Mouse (Mus musculus): Measurements from ENCODE around the gene Olfr522. TPM values are rescaled to one million over a fixed set of nuclear protein-coding genes. Genes with fewer than 3 reads are reported as not detected.

Olfr522 gene
- not detected in 2 replicates for total RNA-seq (2014; fragmentation: Nextera tagmentation)
- not detected in 2 replicates for total RNA-seq (2017)

DNA sequence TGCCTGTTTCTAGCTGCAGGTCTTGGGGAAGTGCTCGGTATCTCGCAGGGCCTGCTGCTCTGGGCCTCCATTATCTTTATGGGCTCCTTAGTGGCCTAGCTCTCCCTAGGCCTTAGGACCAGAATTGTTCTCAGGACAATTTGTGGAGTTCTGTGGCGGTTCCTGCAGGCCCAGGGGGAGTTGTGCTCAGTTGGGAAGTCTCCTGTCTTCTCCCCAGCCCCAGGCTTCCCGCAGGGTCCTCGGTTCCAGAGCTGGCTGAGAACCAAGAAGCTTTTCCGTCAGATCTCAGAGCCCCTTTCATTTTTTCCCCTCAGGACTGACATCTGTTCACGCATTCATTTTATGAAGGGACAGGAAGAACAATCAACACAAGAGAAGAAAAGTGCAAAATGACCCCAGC is at the start of gene Olfr522:
Gene Olfr522 (minus strand): TSS at position 101 of the 400 bp plus-strand sequence.
- ATAC-seq (replicated peaks; ENCODE audit: poor library complexity, severe bottlenecking): no peak

DNA sequence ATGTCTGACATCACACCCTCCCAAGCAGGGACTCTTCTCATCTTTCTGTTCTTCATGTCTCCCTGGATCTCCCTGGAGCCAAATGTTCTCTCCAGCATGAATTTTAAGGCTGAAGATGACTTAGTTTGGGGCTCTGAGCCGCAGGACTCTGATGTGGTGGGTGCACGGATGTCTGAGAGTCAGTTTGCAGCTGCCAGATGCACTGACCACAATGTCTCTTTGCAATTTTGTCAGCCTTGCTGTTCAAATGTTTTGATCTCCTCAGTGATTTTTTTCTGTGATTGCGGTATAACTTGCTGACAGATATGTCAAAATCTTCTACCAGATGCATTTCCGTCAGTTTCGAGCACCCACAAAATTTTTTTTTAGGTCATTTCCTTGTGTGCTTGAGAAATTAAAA is 49.3 kb upstream of the Olfr522 start:
- ATAC-seq (replicated peaks; ENCODE audit: poor library complexity, severe bottlenecking): no peak

DNA sequence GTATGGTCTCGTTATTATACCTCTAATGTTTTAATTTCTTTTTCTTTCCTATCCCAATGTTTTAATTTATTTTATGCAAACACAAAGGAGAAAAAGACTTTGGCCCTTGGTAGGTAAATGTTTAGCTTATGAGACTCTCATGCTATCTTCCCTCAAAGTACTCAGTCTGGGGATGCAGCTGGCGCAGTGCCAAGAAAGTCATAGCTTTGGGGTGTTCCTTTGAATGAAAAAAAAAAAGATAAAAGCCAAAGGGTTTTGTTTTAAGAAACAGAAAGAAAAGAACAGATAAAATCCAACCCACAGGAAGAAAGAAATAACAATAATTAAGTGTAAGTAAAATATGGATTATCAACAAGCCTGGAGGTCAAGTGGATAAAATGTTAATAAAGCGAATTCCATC is 44.1 kb upstream of the Olfr522 start:
- ATAC-seq (replicated peaks; ENCODE audit: poor library complexity, severe bottlenecking): no peak

DNA sequence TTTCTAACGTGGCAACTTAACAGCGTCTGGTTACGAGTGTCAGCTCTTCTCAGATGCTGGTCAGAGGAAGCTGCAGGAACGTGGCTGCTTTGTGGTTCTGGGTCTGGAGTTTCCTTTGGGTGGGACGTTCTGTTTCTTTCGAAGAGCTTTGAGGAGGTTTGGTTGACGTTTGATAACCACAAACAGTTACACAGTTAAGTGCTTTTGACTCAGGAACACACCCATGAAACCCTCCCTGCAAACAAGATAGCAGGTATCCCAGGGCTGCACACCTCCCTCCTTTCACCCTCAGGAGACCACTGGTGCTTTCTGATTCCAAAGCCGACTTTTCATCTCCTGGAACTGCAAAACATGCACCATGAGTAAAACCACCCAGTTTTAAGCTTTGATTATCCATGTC is 43.6 kb upstream of the Olfr522 start:
- no peak for ATAC-seq (replicated peaks; ENCODE audit: poor library complexity, severe bottlenecking)

DNA sequence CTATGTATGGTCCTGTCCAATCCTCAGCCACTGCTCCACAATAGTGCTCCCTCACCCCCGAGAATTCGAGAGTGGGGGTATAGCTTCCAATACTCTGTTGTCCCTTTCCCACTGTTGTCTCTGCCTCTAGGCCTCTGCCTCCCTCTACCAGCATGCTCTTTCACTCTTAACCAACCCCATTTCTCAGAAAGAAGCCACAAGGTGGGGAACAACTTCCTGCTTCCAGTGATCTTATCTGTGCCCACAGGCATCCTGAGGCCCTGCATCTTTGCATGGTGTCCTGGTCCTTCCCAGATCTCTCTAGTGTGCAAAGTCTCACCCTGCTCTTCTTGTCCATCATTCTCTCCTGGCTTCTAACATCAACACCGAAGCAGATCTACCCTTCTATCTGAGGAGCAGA is 42.3 kb upstream of the Olfr522 start:
- 0 out of 2 replicates have a peak, but pooled peaks have one; percentile 17 for ATAC-seq (replicated peaks; ENCODE audit: poor library complexity, severe bottlenecking)

DNA sequence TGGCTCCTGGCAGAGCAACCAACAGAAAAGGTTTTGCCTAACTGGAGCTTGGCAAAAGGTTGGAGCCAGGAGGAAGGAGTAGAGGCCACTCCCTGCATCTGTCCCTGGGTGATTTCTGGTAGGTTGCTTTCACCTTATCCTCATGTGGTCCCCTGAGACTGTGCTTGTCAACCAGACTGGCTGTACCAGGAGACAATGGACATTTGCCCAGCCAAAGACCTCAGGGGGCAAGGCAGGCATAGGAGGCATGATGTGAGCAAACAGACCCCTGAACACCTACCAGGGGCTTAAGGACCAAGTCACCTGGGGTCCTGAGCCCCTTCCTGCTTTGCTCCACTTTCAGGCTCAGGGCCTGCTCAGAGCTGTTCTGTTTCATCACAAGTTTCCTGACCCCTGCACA is 41.3 kb upstream of the Olfr522 start, which contains the start of gene Olfr524:
Gene Olfr524 (minus strand): TSS at position 101 of the 400 bp plus-strand sequence.
- ATAC-seq (replicated peaks; ENCODE audit: poor library complexity, severe bottlenecking): no peak

DNA sequence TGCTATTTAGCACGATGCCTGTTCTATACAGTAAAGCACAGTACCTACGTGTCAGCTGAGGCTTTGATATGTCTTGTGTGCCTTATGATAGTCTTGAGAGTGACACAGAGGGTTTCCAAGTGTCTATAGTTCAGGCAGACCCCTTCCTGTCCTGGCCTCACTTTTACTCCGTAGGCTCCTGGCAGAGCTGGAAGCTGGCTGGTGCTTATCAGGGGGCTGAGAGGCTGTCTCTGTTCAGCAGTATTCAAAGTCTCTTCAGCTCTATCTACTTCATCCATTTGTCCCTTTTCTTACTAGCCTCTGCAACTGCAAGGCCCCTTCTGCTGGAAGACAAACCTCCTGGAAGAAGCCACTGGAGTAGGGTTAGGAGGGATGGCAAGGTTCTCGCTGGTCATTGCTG is 36.5 kb upstream of the Olfr522 start:
- no peak for ATAC-seq (replicated peaks; ENCODE audit: poor library complexity, severe bottlenecking)

DNA sequence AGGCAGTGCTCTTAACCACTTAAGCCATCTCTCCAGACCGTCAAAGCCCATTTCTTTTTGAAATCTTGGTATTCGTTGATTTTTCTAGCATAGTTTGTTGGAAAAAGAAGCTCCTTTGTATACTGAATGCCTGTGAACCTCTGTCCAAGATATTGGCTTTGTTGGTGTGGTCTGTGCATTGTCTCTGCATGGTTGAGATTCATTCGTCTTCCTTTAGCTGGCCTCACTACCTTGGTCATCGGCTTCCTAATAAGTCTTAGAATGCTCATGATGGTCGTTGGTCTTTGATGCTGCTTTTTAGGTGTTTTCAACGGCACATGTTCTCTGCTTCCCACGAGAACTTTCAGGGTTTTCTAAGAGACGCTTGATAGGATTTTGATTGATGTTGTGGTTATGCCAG is 31.4 kb upstream of the Olfr522 start:
- no peak for ATAC-seq (replicated peaks; ENCODE audit: poor library complexity, severe bottlenecking)

DNA sequence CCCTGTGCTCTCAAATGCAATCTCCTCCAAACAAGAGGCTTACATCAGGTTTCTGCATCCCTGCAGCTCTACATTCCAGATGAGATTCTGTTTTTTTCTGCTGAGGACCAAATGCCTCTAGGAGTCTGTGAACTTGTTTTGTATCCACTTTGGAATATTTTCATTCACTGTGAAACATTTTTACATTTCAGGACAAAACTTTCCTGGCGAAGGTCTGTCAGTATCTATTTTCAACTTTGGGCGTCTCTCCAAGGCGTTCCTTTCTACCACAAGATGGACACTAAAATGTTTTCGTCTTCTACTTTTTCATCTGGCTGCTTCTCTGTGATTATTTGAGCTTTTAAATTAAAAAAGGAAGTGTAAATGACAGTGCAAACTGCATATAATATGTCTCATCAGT is 29.5 kb upstream of the Olfr522 start:
- no peak for ATAC-seq (replicated peaks; ENCODE audit: poor library complexity, severe bottlenecking)

DNA sequence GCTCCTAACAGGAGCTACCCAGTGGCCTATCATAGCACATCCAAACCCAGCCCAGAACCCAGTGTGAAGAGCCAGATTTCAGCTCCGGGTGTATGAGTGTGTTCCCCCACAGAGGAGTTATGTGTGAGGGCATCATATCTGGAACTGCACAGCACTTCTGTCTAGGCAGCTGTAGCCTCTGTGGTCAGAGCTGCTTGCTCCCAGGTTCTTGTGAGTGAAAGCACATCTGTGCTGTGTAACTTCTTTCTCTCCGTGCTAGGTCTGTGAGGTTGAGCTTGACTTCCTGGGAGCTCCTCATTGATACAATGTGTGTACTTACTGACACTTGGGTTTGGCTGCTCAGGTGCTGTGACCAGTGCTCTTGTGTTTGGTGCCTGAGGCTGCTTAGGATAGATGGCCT is 28.3 kb upstream of the Olfr522 start:
- ATAC-seq (replicated peaks; ENCODE audit: poor library complexity, severe bottlenecking): no peak

DNA sequence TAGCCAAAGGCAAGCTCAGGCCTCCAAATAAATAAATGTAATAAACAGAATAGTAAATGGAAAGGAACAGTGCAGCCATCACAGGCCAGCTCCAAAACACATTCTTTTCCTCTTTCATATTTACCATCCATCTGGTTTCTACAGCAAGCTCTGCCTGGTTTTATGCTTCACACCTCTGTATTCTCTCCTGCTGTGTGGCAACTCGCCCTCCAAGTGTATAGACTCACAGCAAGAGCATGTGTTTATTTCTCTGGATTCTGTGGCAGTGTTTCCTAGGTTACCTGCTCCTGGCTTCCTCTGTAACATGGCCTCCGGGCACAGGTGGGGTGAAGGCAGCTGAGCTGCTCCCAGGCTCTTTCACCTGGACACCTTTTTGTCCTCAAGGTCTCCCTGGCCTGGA is 27.9 kb upstream of the Olfr522 start:
- no peak for ATAC-seq (replicated peaks; ENCODE audit: poor library complexity, severe bottlenecking)

DNA sequence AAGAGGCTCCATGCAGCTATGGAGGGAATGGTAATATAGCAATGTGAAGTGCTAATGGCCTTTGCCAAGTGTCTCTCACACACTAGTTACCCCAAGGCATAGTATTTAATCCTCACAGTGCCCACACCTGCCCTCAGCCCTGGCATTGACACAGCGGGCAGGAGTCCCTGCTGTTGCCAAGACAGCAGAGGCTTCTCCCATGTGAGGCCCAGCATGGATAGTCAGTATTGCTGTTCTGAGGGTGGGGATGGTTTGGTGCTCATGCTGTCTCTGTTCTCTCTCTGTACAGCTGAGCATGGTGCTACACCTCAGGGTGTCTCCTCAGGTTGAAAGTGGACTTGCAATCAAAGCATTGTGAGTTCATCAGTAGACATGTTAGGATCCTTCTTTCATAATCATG is 25.9 kb upstream of the Olfr522 start:
- no peak for ATAC-seq (replicated peaks; ENCODE audit: poor library complexity, severe bottlenecking)

DNA sequence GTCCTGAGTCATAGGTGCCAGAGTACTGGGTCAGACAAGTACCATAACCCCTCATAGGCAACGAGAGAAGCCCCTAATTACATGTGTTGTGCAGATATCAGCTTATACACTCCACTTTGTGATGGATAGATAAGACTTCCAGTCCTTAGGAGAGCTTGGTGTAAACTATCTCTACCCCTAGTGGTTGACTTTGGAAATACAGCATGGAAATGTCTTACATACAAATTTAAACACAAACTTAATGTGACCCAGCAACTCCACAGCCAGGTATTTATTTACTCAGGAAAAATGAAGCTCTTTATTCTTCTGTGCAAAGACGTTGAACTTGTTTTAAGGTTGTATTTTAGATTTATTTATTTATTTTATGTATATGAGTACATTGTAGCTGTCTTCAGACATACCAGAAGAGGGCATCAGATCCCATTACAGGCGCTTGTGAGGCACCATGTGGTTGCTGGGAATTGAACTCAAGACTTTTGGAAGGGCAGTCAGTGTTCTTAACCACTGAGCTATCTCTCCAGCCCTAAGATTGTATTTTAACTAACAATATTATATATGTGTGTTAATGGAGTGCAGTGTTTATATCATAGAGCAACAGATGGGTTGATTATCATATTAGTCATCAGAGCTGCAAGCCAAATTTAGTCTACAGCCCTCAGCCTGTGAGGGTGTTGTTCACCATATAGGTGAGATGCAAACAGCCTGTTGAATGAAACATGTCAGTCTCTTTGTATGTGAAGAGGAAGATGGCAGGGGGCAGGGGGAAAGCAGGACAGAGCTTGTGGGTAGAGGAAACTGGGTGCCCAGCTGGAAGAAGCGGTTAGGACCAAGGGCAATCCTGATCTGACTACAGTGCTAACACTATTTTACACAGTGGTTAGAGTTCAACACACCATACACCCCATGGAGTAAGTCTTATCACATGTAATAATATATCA is 24.1 kb upstream of the Olfr522 start:
- peak; percentile 40; the same call in 1 of the 2 replicates for ATAC-seq (replicated peaks; ENCODE audit: poor library complexity, severe bottlenecking)

DNA sequence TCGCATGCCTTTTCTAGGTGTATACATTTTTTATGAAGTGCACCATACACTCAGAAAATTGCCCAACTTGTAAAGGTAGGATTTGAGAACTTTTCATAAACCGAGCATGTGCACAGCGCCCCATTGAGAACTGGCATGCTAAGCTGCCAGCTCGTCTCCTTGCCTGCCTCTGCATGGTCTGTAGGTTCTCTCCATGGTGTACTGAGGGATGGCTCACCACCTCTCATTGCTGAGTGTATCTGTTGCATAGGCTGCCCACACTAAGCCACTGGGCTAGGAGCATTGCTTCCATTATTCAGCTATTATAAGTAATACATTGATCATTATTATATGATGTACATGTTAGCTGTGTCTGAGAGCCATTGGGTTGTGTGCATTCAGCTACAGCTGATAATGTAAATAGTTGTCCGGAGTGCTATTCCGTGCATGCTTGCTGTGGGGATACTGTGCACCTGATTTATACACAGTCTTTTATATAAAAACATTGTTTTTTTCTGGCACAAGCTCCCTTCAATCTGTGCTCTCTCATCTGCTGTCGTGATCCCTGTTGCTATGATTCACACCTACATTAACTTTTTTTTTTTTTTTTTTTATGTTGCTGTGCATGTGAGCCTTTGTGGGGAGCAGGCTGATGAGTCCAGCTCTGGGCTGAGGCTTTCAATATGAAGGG is 23.3 kb upstream of the Olfr522 start:
- ATAC-seq (replicated peaks; ENCODE audit: poor library complexity, severe bottlenecking): no peak

DNA sequence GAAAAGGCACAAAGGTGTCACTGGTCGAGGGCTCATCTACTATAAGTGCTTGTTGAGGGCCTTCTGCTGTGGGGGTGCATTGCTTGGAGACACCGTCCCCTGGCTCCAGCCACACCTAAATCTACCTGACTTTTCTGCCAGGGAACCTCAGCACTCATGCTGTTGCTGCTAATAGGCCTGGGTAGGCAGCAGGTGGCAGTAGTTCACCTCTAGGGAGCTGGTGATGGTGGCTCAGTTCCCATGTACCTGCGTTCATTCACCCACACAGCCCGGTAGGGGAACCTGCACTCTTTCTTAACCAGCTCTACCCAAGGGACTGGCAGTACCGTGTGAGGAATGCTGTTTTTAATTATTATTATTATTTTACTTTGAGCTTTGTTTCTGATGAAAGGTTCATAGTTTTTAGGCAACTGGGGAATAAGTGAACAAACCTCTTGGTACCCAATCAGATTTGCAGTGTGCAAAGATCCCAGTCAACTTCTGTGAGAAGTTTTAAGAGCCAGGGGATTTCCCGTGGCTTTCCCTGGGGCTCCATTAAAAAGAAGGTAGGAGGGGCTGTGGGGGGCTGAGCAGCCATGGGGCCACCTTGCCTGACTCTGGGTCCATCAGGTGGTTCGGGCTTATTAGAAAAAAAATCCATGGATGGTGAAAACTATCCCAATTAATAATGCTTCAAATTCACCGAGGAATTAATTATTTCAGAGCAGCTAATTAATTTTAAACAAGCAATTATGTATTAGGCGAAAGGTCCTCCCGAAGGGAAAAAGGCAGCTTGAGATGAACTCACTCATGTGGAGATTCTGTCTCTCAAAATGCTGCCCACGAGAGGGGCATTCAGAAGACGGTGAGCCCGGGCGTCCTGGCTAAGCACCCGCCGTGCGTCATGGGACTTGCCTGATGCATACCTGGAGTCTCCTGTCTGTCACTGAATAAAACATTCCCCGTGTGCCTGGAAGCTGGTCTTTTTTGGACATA is 22.4 kb upstream of the Olfr522 start:
- no peak for ATAC-seq (replicated peaks; ENCODE audit: poor library complexity, severe bottlenecking)

DNA sequence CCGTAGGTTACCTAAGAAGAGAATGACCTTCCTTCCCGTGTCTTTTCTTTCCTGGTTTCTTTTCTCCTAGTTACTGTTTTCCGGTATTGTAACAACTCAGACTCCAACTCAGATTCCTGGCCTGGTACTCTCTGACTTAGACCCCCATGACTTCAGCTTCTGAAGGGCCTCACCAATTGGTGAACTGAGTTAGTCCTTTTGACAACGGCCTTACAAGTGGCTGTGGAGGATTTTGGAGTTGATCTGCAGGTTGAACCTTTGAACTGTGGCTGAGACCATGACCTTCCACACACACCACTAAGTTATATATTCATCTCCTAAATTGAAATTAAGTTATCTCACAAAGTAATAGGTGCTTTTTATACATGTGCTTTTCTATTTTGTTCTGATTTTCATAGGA is 19.6 kb upstream of the Olfr522 start:
- no peak for ATAC-seq (replicated peaks; ENCODE audit: poor library complexity, severe bottlenecking)

DNA sequence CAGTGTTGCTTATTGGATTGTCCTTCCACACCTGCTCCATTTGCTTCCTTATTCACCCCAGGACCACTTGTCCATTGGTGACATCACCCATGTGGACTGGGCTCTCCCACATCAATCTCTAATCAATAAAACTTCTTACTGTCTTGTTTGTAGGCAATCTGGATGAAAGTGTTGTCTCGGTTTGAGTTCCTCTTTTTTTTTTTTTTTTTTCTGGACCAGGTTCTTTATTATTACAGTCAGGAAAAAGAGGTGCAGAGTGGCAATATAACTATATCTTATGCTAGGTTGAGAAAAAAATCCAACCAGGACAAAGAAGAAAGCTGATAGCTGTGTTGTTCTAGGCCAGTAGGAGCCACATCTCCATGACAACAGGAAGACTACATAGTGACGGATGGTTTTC is 16.1 kb upstream of the Olfr522 start:
- no peak for ATAC-seq (replicated peaks; ENCODE audit: poor library complexity, severe bottlenecking)

DNA sequence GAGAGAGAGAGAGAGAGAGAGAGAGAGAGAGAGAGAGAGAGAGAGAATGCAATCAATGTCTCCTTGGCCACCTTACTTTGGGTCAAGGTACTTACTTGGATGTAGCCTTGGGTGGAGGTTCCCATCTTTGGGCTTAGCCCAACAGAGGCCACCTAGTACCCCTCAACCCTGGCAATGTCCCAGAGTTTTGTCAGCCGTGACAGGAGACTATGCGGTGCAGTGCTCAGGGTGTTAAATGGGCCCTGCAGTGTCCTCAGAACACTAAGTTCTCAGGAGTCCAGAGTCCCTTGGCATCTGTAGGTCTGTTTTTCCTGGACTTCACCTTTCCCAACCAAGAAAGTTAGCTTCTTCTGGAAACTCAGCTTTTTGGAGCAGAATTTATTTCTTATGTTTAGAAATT is 14.6 kb upstream of the Olfr522 start:
- ATAC-seq (replicated peaks; ENCODE audit: poor library complexity, severe bottlenecking): no peak

DNA sequence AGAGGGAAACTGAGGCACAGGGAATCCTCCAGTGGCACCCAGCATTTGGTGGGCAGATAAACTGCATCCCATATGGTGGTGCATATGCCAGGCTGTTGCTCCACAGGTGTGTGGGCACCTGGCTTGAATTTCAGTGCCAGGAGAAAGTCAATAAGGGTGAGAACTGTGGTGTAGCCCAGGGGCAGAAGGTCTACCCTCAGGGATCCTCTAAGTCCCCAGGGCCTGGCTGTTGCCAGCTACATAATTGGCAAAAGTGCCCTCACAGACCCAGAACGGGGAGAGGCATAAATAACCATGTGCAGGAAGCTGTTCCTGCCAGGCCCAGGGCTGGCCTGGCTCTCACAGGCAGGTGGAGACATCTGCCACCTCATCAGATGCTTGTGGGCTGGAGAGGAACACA is 8.4 kb upstream of the Olfr522 start, which contains the start of gene Olfr523:
Gene Olfr523 (plus strand): TSS at position 282 of the 400 bp plus-strand sequence.
- no peak for ATAC-seq (replicated peaks; ENCODE audit: poor library complexity, severe bottlenecking)

DNA sequence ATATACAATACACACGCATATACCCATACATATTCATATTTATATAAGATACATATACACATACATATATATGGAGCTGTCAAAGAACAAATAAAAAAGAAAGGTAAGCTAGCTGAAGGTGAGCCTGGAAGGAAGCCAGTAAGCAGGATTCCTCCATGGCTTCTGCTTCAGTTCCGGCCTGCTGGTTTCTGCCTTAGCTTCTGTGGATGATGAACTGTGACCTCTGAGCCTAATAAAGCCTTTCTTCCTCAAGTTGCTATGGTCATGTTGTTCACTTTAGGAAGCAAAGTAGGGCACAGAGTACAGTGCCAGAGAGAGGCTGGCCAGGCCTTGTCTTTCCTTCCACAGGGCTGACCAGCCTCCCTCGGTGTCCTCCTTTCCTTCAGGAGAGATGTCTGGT is 6.3 kb upstream of the Olfr522 start:
- no peak for ATAC-seq (replicated peaks; ENCODE audit: poor library complexity, severe bottlenecking)
